Mouse (Mus musculus): ENCODE measurements around the gene Gm10665. TPM values are rescaled to one million over a fixed set of nuclear protein-coding genes. Genes with fewer than 3 reads are reported as not detected.
"Not testable (repeated sequence)": the region's sequence is repeated elsewhere in the genome, so short reads cannot be mapped to it uniquely, and the experiment has no call there.

The Gm10665 gene
- total RNA-seq (2021) (not detected), polyA plus RNA-seq (2012; rRNA removed) (not detected in 2 replicates)
- long read RNA-seq: 0 reads

DNA sequence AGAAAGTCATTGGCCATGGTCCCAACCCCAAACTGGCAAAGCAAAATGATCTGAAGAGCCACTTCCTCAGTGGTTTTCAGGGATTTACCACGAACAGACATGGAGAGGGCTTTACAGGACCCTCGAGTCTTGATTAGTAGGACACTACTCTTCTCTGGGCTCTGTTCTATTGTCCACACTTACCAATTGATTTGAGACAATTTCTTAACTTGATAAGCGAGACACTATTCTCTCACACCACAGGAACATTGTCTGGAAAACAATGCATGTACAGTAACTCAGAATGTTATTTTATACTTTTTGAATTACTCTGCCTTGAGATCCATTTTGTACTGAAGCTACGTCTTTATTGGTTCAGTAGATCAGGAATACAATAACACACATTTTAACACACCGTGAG is at the start of gene Gm10665:
Gene Gm10665 (minus strand): TSS at position 101 of the 400 bp plus-strand sequence.
- H3K27me3 ChIP-seq (ENCODE audit: control insufficient read depth, insufficient read depth, low read length); intact Hi-C loops (cut with DNase I); H3K36me3 ChIP-seq (ENCODE audit: control insufficient read depth, insufficient read depth, low read length); H3K4me1 ChIP-seq (ENCODE audit: control insufficient read depth, insufficient read depth, low read length); DNase-seq; H3K4me3 ChIP-seq; H3K9ac ChIP-seq (ENCODE audit: low read depth, low read length); H3K27ac ChIP-seq; H3K79me2 ChIP-seq (replicated peaks; ENCODE audit: control insufficient read depth, insufficient read depth, low read length): not testable (repeated sequence)
- no CpG with 5 or more reads among the region's 5 CpGs for WGBS

DNA sequence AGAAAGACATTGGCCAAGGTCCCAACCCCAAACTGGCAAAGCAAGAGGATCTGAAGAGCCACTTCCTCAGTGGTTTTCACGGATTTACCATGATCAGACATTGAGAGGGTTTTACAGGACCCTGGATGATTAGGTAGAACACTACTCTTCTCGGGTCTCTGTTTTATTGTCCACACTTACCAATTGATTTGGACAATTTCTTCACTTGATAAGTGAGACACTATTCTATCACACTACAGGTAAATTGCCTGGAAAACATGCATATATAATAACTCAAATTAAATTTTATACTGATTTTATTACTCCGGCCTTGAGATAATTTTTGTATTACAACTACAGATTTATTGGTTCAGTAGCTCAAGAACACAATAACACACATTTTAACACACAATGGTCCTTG is 35.7 kb upstream of the Gm10665 start, which contains the start of gene Vmn1r151:
Gene Vmn1r151 (minus strand): TSS at position 101 of the 400 bp plus-strand sequence.
- H3K79me2 ChIP-seq (replicated peaks; ENCODE audit: control insufficient read depth, insufficient read depth, low read length); H3K4me1 ChIP-seq (ENCODE audit: control insufficient read depth, insufficient read depth, low read length); H3K4me3 ChIP-seq; H3K36me3 ChIP-seq (ENCODE audit: control insufficient read depth, insufficient read depth, low read length); H3K27ac ChIP-seq; intact Hi-C loops (cut with DNase I); DNase-seq; H3K27me3 ChIP-seq (ENCODE audit: control insufficient read depth, insufficient read depth, low read length); H3K9ac ChIP-seq (ENCODE audit: low read depth, low read length): not testable (repeated sequence)
- WGBS: 41% methylated on average over 2 of the region's 3 CpGs

DNA sequence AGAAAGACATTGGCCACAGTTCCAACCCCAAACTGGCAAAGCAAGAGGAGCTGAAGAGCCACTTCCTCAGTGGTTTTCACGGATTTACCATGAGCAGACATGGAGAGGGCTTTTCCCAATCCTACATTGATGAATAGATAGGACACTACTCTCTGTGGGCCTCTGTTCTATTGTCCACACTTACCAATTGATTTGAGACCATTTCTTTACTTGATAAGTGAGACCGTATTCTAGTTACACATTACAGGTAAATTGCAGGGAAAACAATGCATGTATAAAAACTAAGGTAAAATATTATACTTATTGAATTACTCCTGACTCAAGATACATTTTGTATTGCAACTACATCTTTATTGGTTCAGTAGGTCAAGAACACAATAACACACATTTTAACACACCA is 25.7 kb downstream of the Gm10665 start, which contains the start of gene Vmn1r149:
Gene Vmn1r149 (minus strand): TSS at position 101 of the 400 bp plus-strand sequence.
- intact Hi-C loops (cut with DNase I); H3K4me1 ChIP-seq (ENCODE audit: control insufficient read depth, insufficient read depth, low read length); H3K27me3 ChIP-seq (ENCODE audit: control insufficient read depth, insufficient read depth, low read length); DNase-seq; H3K79me2 ChIP-seq (replicated peaks; ENCODE audit: control insufficient read depth, insufficient read depth, low read length); H3K27ac ChIP-seq; H3K9ac ChIP-seq (ENCODE audit: low read depth, low read length); H3K36me3 ChIP-seq (ENCODE audit: control insufficient read depth, insufficient read depth, low read length); H3K4me3 ChIP-seq: not testable (repeated sequence)
- no CpG with 5 or more reads among the region's 2 CpGs for WGBS

DNA sequence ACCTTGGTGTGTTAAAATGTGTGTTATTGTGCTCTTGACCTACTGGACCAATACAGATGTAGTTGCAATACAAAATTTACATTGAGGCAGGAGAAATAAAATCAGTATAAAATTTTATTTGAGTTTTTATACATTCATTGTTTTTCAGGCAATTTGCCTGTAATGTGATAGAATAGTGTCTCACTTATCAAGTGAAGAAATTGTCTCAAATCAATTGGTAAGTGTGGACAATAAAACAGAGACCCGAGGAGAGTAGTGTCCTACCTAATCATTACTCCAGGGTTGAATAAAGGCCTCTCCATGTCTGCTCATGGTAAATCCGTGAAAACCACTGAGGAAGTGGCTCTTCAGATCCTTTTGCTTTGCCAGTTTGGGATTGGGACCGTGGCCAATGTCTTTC is 50.6 kb downstream of the Gm10665 start, which contains the start of gene Vmn1r148:
Gene Vmn1r148 (plus strand): TSS at position 301 of the 400 bp plus-strand sequence.
- intact Hi-C loops (cut with DNase I); H3K4me3 ChIP-seq; H3K4me1 ChIP-seq (ENCODE audit: control insufficient read depth, insufficient read depth, low read length); H3K27ac ChIP-seq; H3K27me3 ChIP-seq (ENCODE audit: control insufficient read depth, insufficient read depth, low read length); H3K9ac ChIP-seq (ENCODE audit: low read depth, low read length); DNase-seq; H3K36me3 ChIP-seq (ENCODE audit: control insufficient read depth, insufficient read depth, low read length); H3K79me2 ChIP-seq (replicated peaks; ENCODE audit: control insufficient read depth, insufficient read depth, low read length): not testable (repeated sequence)
- no CpG with 5 or more reads among the region's 3 CpGs for WGBS

Other genes starting within 250 kb of the Gm10665 start
- not detected for gene Gm8453, start 234.6 kb downstream of the Gm10665 start, total RNA-seq (2021)
- gene Gm8453, start 234.6 kb downstream of the Gm10665 start, polyA plus RNA-seq (2012; rRNA removed): not detected in 2 replicates
- not detected for gene Gm4187, start 134.4 kb downstream of the Gm10665 start, total RNA-seq (2021)
- gene Gm4187, start 134.4 kb downstream of the Gm10665 start, polyA plus RNA-seq (2012; rRNA removed): not detected in 2 replicates
- gene Gm8660, start 93.0 kb downstream of the Gm10665 start, total RNA-seq (2021): not detected
- gene Gm8660, start 93.0 kb downstream of the Gm10665 start, polyA plus RNA-seq (2012; rRNA removed): not detected in 2 replicates
- gene Vmn1r148, start 50.5 kb downstream of the Gm10665 start, total RNA-seq (2021): not detected
- not detected in 2 replicates for gene Vmn1r148, start 50.5 kb downstream of the Gm10665 start, polyA plus RNA-seq (2012; rRNA removed)
- gene Vmn1r149, start 25.8 kb downstream of the Gm10665 start, total RNA-seq (2021): not detected
- gene Vmn1r149, start 25.8 kb downstream of the Gm10665 start, polyA plus RNA-seq (2012; rRNA removed): not detected in 2 replicates
- not detected for gene Vmn1r151, start 35.6 kb upstream of the Gm10665 start, total RNA-seq (2021)
- not detected in 2 replicates for gene Vmn1r151, start 35.6 kb upstream of the Gm10665 start, polyA plus RNA-seq (2012; rRNA removed)
- not detected for gene Vmn1r152, start 58.9 kb upstream of the Gm10665 start, total RNA-seq (2021)
- not detected in 2 replicates for gene Vmn1r152, start 58.9 kb upstream of the Gm10665 start, polyA plus RNA-seq (2012; rRNA removed)
- not detected for gene Gm8677, start 70.8 kb upstream of the Gm10665 start, total RNA-seq (2021)
- gene Gm8677, start 70.8 kb upstream of the Gm10665 start, polyA plus RNA-seq (2012; rRNA removed): not detected in 2 replicates
- gene Gm4201, start 101.3 kb upstream of the Gm10665 start, total RNA-seq (2021): not detected
- gene Gm4201, start 101.3 kb upstream of the Gm10665 start, polyA plus RNA-seq (2012; rRNA removed): not detected in 2 replicates
- not detected for gene Gm4565, start 124.1 kb upstream of the Gm10665 start, total RNA-seq (2021)
- not detected in 2 replicates for gene Gm4565, start 124.1 kb upstream of the Gm10665 start, polyA plus RNA-seq (2012; rRNA removed)
- not detected for gene Vmn1r155, start 193.9 kb upstream of the Gm10665 start, total RNA-seq (2021)
- not detected in 2 replicates for gene Vmn1r155, start 193.9 kb upstream of the Gm10665 start, polyA plus RNA-seq (2012; rRNA removed)
- gene Gm8693, start 228.2 kb upstream of the Gm10665 start, total RNA-seq (2021): not detected
- gene Gm8693, start 228.2 kb upstream of the Gm10665 start, polyA plus RNA-seq (2012; rRNA removed): not detected in 2 replicates

All from heart, adult 2 months (tissue).